Mouse (Mus musculus) heart, embryonic 12.5 days (tissue): ENCODE results near the gene Esrrg. TPM values are rescaled to one million over a fixed set of nuclear protein-coding genes. Genes with fewer than 3 reads are reported as not detected.

ENCODE experiments used
- ATAC-seq: fragments of 200-750 bp; cut with Nextera tagmentation; 2 replicates; pipeline ENCODE4 v1.8.0; 2017; ENCODE audit warnings: moderate TSS enrichment, moderate library complexity; ENCODE audit not compliant: insufficient number of reproducible peaks, low FRiP score
- H3K27ac ChIP-seq: fragments of 300-500 bp; sonication (generic); 2 replicates; pipeline ENCODE4 v1.5.1; 2016; ENCODE audit warnings: mild to moderate bottlenecking, moderate library complexity; ENCODE audit not compliant: poor library complexity, severe bottlenecking
- H3K27me3 ChIP-seq: fragments of 300-500 bp; sonication (generic); replicated peaks from 2 replicates; pipeline ENCODE4 v1.6.1; 2016; ENCODE audit warnings: mild to moderate bottlenecking, moderate library complexity
- H3K36me3 ChIP-seq: fragments of 300-500 bp; sonication (generic); 2 replicates; pipeline ENCODE4 v1.6.1; 2016; ENCODE audit warnings: mild to moderate bottlenecking, moderate library complexity
- H3K4me1 ChIP-seq: fragments of 300-500 bp; sonication (generic); replicated peaks from 2 replicates; pipeline ENCODE4 v1.6.1; 2016; ENCODE audit warnings: mild to moderate bottlenecking
- H3K4me2 ChIP-seq: fragments of 300-500 bp; sonication (generic); 2 replicates; pipeline ENCODE4 v1.6.1; 2016; ENCODE audit warnings: mild to moderate bottlenecking, moderate library complexity
- H3K4me3 ChIP-seq: fragments of 300-500 bp; sonication (generic); 2 replicates; pipeline ENCODE4 v1.5.1; 2016; ENCODE audit warnings: mild to moderate bottlenecking
- H3K9ac ChIP-seq: fragments of 300-500 bp; sonication (generic); 2 replicates; pipeline ENCODE4 v1.6.1; 2016; ENCODE audit warnings: mild to moderate bottlenecking, moderate library complexity
- H3K9me3 ChIP-seq: fragments of 300-500 bp; sonication (generic); replicated peaks from 2 replicates; pipeline ENCODE4 v1.6.1; 2016; ENCODE audit warnings: mild to moderate bottlenecking, moderate library complexity
- WGBS: fragments of 180-500 bp; shearing (Covaris S2); methylation state at CpG from one replicate; pipeline ENCODE4 v1.1.7; 2016; 5-methylcytosine and 5-hydroxymethylcytosine counted together
- polyA plus RNA-seq: library from polyadenylated mRNA; unstranded; fragments of >200 nt; fragmentation: Nextera tagmentation; extraction: Ambion mirVana; gene quantifications from 2 replicates; pipeline ENCODE4 v1.2.1, GENCODE M21; 2016

Gene Esrrg
- polyA plus RNA-seq = 33.3 and 39.3 TPM in 2 replicates

DNA sequence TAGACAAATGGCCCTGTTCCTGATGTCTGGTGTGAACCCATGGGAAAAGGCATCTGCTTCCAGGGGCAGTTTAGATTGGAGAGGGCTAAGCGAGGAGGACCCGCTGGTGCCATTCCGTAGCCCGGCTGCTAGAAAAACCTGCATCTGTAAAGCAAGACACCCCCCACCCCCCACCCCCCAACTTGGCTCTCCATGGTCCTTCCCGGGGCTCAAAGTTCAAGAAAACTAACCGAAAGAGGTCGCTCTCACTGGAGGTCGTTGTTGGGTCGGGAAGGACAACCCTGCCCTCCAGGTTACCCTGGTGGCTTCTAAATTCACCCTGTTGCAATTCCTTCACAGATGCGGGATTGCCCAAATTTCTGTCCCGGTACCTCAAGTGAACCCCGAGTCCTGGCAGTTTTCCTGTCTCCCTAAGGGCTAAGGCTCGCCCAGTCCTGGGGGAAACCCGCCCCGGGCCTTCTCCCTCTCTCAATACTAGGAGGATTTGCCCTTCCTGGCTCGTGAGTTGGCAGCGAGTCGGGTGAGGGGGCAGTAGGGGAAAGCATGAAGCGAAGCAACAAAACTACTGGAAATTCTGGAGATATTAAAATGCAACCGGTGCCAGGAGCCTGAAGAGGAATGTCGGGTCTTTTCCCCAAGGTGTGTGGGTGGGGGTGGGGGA is at the start of gene Esrrg:
Esrrg (plus strand) TSS at position 531 of the 661 bp plus-strand sequence.
- H3K27ac ChIP-seq = peak within 1 kb of the TSS; percentile 66
- WGBS = 2% methylated on average over 21 of the region's 21 CpGs

DNA sequence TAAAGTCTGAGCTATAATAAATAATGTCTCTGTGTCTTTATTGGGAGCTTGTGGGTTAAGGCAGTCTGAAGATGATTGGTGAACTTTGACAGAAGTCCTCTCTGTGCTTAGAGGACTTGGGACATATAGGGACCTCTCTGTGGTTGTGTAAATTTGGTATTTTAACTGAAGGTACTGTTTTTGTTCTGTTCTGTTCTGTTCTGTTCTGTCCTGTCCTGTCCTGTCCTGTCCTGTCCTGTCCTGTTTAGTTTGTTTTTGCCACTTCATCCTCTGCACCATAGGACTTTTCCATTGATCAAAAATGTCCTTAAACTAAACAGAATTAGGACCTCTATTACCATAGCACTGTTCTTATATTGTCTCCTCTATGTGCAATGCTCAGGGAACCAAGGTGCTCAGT is 24.6 kb upstream of the Esrrg start:
- H3K9ac ChIP-seq = no peak overlapping the region
- H3K27me3 ChIP-seq = no peaks in the 10 kb centered on the region
- H3K4me2 ChIP-seq = no peak overlapping the region
- ATAC-seq = no peak
- H3K4me1 ChIP-seq = no peaks in the 10 kb centered on the region
- peaks cover 8% of the 10 kb centered on the region; the same call in 1 of the 2 replicates for H3K9me3 ChIP-seq
- H3K4me3 ChIP-seq = no peak overlapping the region
- no peaks in the 10 kb centered on the region for H3K36me3 ChIP-seq
- no peak overlapping the region for H3K27ac ChIP-seq

More for the DNA sequence above, at the start of gene Esrrg:
- Histone ChIP-seq H3K9me3 (no peaks in the 10 kb centered on the region), H3K27me3 (peaks cover 33% of the 10 kb centered on the region), H3K4me3 (peak within 1 kb of the TSS; percentile 57), H3K4me2 (peak within 1 kb of the TSS; percentile 84), H3K36me3 (no peaks in the 10 kb centered on the region), H3K9ac (peak within 1 kb of the TSS; percentile 76), H3K4me1 (peaks cover 62% of the 10 kb centered on the region)
- ATAC-seq = no peak

DNA sequence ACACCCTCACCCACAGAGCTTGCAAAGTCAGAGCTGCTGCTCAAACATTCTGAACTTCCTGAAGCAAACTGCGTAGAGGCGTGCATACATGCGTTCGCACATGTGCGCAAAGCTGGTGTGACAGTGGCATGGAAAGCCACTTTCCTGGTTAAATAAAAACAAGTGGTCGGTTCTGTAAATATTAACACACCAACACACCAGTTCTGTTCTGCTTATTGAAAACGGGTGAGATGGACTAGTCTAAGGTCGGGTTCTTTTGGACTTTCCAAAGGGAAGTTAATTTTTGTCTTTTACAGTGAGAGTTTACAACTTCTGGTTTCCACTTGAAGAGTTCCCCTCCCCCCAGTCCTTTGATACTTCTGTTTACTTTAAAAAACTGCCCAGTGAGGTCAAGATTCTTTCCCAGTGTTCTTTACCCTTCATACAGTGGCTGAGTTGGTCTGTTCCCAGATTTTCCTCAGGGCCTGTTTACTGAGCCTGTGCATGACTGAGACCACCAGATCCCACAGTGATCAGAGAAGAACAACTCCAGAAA is 22.0 kb upstream of the Esrrg start:
- Histone ChIP-seq H3K4me2 (no peak overlapping the region), H3K27ac (no peak overlapping the region), H3K36me3 (no peaks in the 10 kb centered on the region), H3K4me1 (no peaks in the 10 kb centered on the region), H3K27me3 (no peaks in the 10 kb centered on the region), H3K9ac (no peak overlapping the region), H3K9me3 (peaks cover 7% of the 10 kb centered on the region; the same call in 1 of the 2 replicates), H3K4me3 (no peak overlapping the region)
- 82% methylated on average over 8 of the region's 8 CpGs for WGBS
- no peak for ATAC-seq

DNA sequence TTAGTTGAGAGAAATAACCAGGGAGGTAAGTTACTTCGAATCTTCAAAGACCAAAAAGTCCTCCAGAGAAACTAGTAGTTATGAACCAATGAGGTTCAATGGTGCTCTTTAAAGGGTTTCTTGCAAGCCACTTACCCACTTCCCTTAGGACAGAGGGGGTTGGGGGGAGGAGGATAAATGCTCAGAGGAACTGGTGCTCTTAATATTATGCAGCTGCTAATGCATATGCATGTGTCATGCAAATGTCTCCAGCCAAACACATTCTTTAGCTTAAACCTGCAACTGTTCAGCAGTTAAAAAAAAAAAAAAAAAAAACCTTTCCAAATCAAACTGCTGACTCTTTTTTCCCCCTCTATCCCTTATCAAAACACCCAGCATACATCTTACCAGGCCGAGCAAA is 5.6 kb upstream of the Esrrg start:
- H3K4me2 ChIP-seq = no peak overlapping the region
- H3K4me3 ChIP-seq = no peak overlapping the region
- peaks cover 4% of the 10 kb centered on the region; the same call in 1 of the 2 replicates for H3K9me3 ChIP-seq
- H3K27ac ChIP-seq = no peak overlapping the region
- H3K36me3 ChIP-seq = no peaks in the 10 kb centered on the region
- H3K9ac ChIP-seq = no peak overlapping the region
- H3K4me1 ChIP-seq = peaks cover 32% of the 10 kb centered on the region
- peaks cover 33% of the 10 kb centered on the region for H3K27me3 ChIP-seq
- WGBS = 53% methylated on average over 2 of the region's 2 CpGs
- no peak for ATAC-seq

DNA sequence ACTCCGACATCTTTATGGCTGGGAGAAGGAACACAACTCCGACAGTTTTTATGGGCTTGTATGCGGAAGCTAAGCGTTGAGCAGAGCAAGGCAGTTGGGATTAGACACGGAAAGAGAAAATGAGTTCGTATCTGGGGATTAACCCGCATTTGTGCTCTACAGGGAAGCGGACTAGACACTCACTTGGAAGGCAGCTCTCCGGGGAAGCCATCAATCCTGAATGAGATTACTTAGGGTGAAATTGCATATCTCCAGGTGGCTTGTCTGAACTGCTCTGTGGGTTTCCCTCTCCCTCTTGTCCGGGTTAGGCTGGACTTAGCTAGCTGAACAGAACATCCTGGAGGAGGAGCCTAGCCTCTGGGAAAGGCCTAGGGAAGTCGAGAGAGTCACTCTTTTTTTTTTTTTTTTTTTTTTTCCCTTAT is 4.5 kb upstream of the Esrrg start:
- Histone ChIP-seq H3K4me1 (peaks cover 37% of the 10 kb centered on the region), H3K4me3 (peak overlapping the region; percentile 3; the same call in 1 of the 2 replicates), H3K9me3 (peaks cover 4% of the 10 kb centered on the region; the same call in 1 of the 2 replicates), H3K27ac (no peak overlapping the region), H3K27me3 (peaks cover 33% of the 10 kb centered on the region), H3K9ac (no peak overlapping the region), H3K4me2 (peak overlapping the region; percentile 43), H3K36me3 (no peaks in the 10 kb centered on the region)
- WGBS = 11% methylated on average over 11 of the region's 11 CpGs
- no peak for ATAC-seq

DNA sequence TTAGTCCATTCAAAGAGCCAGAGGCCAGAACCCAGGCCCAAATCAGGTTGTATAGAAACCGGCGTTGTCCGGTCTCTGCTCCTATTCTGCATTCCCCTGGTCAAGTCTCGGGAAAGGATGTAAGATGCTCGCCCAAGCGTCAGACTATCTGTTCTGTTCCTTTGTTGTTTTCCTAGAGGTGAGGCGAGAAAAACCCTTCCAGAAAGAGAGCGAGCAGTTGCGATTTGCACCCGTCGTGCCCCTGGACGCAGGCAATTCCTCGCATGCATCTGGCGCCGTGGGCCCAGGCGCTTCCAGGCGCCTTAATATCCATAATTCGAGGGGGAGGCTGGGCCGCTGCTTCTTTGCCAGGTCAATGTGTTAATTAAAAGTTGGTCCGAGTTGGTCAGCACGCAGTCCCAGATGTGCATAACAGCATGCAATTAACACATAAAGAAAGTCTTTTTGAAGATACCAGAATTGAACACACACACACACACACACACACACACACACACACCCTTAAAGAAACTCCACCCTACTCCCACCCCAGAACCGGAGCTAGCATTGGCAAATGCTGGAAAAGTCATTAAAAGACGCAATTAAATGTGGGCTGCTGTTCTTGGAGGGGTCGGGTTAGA is 3.8 kb upstream of the Esrrg start:
- H3K4me3 ChIP-seq = peak overlapping the region; percentile 34; the same call in 1 of the 2 replicates
- no peak overlapping the region for H3K9ac ChIP-seq
- peaks cover 4% of the 10 kb centered on the region; the same call in 1 of the 2 replicates for H3K9me3 ChIP-seq
- ATAC-seq = no peak
- peaks cover 33% of the 10 kb centered on the region for H3K27me3 ChIP-seq
- H3K4me2 ChIP-seq = peak overlapping the region; percentile 84
- no peak overlapping the region for H3K27ac ChIP-seq
- peaks cover 39% of the 10 kb centered on the region for H3K4me1 ChIP-seq
- 28% methylated on average over 24 of the region's 24 CpGs for WGBS
- no peaks in the 10 kb centered on the region for H3K36me3 ChIP-seq

DNA sequence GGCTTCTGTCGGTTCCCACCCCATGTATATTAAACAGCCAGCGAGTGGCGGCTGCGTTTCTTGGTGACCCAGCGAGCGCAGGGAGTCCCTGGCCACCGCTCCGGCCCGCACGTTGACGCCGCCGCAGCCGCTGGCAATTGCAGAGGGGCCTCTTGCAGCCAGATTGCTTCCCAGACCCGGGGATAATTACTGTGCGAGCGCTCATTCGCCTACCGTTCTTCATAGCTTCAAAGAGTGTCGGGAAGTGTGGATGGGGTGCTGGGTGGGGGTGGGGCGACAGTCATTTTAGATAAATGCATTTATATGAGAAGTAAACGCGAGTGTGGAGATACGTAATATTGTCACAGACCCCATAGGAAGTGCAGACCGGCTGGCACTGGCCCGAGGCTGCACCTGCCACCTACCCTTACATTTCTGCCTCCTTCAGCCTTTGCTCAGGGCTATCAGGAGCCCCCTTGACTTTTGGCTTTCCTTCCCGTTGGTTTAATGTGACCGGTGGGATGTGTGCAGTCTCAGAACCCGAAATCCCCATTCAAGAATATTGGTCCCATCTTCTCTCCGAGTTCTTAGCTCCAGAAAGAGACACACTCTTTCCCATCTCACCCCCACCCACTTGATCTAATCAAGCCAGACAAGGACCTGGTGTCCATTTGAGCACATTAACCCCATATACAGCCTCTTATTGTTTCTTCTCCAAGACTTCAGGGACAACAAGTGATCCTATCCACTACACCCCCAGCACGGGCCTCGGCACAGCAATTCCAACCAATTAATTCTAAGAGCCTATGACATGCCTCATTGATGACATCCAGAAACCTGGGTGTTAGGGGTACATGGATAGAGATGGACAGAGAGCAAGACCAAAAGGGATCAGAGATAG is 3.0 kb upstream of the Esrrg start:
- Histone ChIP-seq H3K27ac (no peak overlapping the region), H3K4me1 (peaks cover 46% of the 10 kb centered on the region), H3K27me3 (peaks cover 33% of the 10 kb centered on the region), H3K36me3 (no peaks in the 10 kb centered on the region), H3K4me2 (peak overlapping the region; percentile 84), H3K9me3 (peaks cover 4% of the 10 kb centered on the region; the same call in 1 of the 2 replicates), H3K9ac (peak overlapping the region; percentile 39; the same call in 1 of the 2 replicates), H3K4me3 (peak overlapping the region; percentile 34)
- ATAC-seq = no peak
- 4% methylated on average over 32 of the region's 32 CpGs for WGBS

DNA sequence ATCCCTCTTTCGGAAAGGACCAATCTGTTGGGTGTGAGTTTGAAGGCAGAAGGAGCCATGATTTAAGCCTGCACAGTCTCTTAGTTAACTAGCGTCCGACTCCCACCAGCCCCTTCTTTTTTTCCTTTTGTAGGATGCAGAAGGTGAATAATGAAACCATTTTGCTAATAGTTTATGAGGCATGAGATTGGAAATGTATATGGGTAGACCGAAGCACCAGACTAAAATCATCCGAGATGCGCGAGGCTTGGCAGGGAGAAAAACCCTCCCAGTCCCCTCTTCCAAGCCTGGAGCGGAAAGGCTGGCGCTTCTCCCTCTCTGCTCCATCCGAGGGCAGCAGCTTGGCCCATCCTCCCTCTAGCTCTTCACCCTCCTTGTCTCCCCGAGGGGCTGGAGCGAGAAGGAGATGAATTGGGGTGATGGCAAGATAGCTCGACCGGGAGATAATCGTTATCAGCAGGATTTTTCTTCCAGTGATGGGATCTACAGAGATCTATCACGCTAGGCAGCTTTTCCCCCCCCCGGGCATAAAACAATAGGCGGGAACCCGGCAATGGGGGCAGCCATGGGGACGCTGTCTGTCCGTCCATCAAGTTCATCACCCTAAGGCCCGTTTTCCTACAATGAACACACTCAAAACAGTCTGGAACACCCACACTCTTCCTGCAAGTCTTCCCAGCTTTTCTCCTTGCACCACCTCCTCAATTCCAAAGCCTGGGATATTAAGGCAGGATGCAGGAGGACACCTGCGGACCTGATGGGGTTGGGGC is 2.1 kb upstream of the Esrrg start:
- no peak overlapping the region for H3K27ac ChIP-seq
- no peaks in the 10 kb centered on the region for H3K9me3 ChIP-seq
- peaks cover 54% of the 10 kb centered on the region for H3K4me1 ChIP-seq
- 10% methylated on average over 23 of the region's 23 CpGs for WGBS
- H3K4me2 ChIP-seq = peak overlapping the region; percentile 84
- H3K36me3 ChIP-seq = no peaks in the 10 kb centered on the region
- peaks cover 33% of the 10 kb centered on the region for H3K27me3 ChIP-seq
- ATAC-seq = no peak
- H3K4me3 ChIP-seq = peak overlapping the region; percentile 42
- no peak overlapping the region for H3K9ac ChIP-seq

DNA sequence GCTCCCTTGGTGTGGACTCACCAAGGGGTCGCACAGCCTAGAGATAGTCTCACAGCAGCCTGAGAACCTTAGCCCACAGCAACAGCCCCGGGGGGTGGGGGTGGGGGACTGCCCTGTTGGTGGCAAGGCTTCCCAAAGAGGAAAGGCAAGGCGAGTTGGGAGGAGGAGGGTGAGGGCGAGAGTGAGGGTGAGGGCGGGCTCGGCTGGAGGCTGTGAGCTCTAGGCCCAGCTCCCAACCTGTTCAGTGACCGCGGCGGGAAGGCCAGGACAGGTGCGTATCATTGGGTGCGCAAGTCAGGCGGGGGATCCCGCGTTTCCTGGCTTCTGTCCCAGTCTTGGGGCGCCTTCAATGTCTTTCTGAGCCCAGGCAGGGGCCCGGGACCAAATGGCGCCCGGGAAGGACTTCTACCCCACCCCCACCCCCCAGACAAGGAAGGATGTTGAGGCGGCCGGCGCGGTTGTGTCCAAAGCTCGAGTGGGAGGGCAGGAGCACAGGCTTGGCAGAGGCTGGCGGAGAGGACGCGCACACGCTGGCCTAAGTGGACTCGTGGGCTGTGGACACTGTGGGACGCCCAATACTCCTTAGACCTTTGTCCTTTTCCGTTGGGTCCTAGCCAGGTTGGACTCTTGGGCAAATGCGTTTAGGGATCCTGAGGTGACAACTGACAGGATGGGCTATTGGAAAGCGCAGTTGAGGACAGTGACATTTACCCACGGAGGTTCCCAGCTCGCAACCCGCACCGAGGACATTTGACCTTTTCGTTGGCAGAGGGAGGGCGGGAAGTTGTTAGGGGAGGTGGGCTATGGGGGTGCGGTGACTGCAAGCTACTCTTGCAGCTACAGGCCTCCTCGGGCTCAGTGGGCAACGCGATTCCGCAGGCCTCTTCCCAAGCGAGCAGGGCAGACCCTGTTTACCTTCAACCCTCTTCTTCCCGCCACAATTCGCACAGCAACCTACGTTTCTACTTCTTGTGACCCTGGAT is 1.2 kb upstream of the Esrrg start:
- 0 out of 2 replicates have a peak, but pooled peaks have one; percentile 30 for ATAC-seq
- peaks cover 62% of the 10 kb centered on the region for H3K4me1 ChIP-seq
- 3% methylated on average over 47 of the region's 47 CpGs for WGBS
- H3K9me3 ChIP-seq = no peaks in the 10 kb centered on the region
- peak overlapping the region; percentile 84 for H3K4me2 ChIP-seq
- H3K36me3 ChIP-seq = no peaks in the 10 kb centered on the region
- H3K27me3 ChIP-seq = peaks cover 33% of the 10 kb centered on the region
- peak overlapping the region; percentile 29; the same call in 1 of the 2 replicates for H3K9ac ChIP-seq
- H3K27ac ChIP-seq = no peak overlapping the region
- peak overlapping the region; percentile 42 for H3K4me3 ChIP-seq
